Mouse (Mus musculus): ENCODE measurements around the gene Gnai2.
A peak's percentile ranks its signal among the peaks of the same experiment; 100 is the strongest.

Gnai2 gene

GRCm38 (mm10) chr9:107658096-107658495 lies 22.9 kb upstream of the Gnai2 start:
- no peak for DNase-seq (ENCODE audit: low spot score in 2 of 2)

GRCm38 (mm10) chr9:107657144-107657543 lies 22.0 kb upstream of the Gnai2 start:
- no peak for DNase-seq (ENCODE audit: low spot score in 2 of 2)

- DNase-seq (ENCODE audit: low spot score in 2 of 2), result no peak
Observed at GRCm38 (mm10) chr9:107654585-107654984, 19.4 kb upstream of the Gnai2 start.

GRCm38 (mm10) chr9:107653474-107653873 lies 18.3 kb upstream of the Gnai2 start:
- no peak for DNase-seq (ENCODE audit: low spot score in 2 of 2)

GRCm38 (mm10) chr9:107650708-107651481 lies 15.7 kb upstream of the Gnai2 start:
- DNase-seq (ENCODE audit: low spot score in 2 of 2), result peak in 1 of 2 experiments; percentile 58

GRCm38 (mm10) chr9:107650225-107650624 lies 15.1 kb upstream of the Gnai2 start:
- DNase-seq (ENCODE audit: low spot score in 2 of 2), result no peak

- no peak for DNase-seq (ENCODE audit: low spot score in 2 of 2)
Observed at GRCm38 (mm10) chr9:107648767-107649166, 13.6 kb upstream of the Gnai2 start.

- no peak for DNase-seq (ENCODE audit: low spot score in 2 of 2)
Observed at GRCm38 (mm10) chr9:107646975-107647374, 11.8 kb upstream of the Gnai2 start.

- peak in 1 of 2 experiments; percentile 81 for DNase-seq (ENCODE audit: low spot score in 2 of 2)
Observed at GRCm38 (mm10) chr9:107645577-107645976, 10.4 kb upstream of the Gnai2 start.

GRCm38 (mm10) chr9:107645153-107645510 lies 10.0 kb upstream of the Gnai2 start:
- no peak for DNase-seq (ENCODE audit: low spot score in 2 of 2)

GRCm38 (mm10) chr9:107644495-107645152 lies 9.5 kb upstream of the Gnai2 start:
- peak; percentile 76 to 87 for DNase-seq (ENCODE audit: low spot score in 2 of 2)

- DNase-seq (ENCODE audit: low spot score in 2 of 2), result no peak
Observed at GRCm38 (mm10) chr9:107643544-107644214, 8.5 kb upstream of the Gnai2 start.

GRCm38 (mm10) chr9:107641666-107642065 lies 6.5 kb upstream of the Gnai2 start:
- DNase-seq (ENCODE audit: low spot score in 2 of 2), result no peak

- no peak for DNase-seq (ENCODE audit: low spot score in 2 of 2)
Observed at GRCm38 (mm10) chr9:107640257-107640772, 5.1 kb upstream of the Gnai2 start.

- no peak for DNase-seq (ENCODE audit: low spot score in 2 of 2)
Observed at GRCm38 (mm10) chr9:107637070-107637469, 1.9 kb upstream of the Gnai2 start.

GRCm38 (mm10) chr9:107634406-107635278 lies 525 bp downstream of the Gnai2 start:
- no peak for DNase-seq (ENCODE audit: low spot score in 2 of 2)

- DNase-seq (ENCODE audit: low spot score in 2 of 2), result peak in 1 of 2 experiments; percentile 43
Observed at GRCm38 (mm10) chr9:107633661-107634405, 1.3 kb downstream of the Gnai2 start.

- DNase-seq (ENCODE audit: low spot score in 2 of 2), result peak; percentile 65 to 76
Observed at GRCm38 (mm10) chr9:107633091-107633660, 2.0 kb downstream of the Gnai2 start.

GRCm38 (mm10) chr9:107632478-107632877 lies 2.7 kb downstream of the Gnai2 start:
- DNase-seq (ENCODE audit: low spot score in 2 of 2), result peak in 1 of 2 experiments; percentile 48

GRCm38 (mm10) chr9:107631861-107632260 lies 3.3 kb downstream of the Gnai2 start:
- DNase-seq (ENCODE audit: low spot score in 2 of 2), result no peak
